Mouse (Mus musculus) c-Kit-positive CD71-positive TER-119-positive erythroid progenitor cells, embryonic 14.5 days (primary cell): ENCODE measurements around the gene Gm15737.

Experiments used
- DNase-seq: peaks from one replicate; pipeline ENCODE4 v3.0.0-alpha.2; 2013; ENCODE audit warnings: low spot score

Gm15737 gene

DNA sequence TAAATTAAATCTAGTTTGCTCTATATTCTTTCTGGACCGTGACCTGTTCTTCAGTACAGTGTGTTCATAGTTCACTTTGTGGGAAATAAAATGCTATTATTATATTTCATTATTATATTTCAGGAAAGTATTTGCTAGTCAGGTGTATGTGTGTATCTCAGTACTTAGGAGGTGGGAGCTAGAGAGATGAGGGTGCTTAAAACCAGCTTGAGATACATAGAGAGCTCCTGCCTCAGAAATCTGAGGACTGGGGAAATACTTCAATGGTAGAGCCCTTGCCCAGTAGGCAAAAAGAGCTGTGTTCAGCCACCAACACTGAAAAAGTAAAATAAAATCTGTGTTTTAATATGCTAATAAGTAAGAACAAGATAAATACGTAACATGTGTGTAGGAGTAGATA, 6.2 kb downstream of the Gm15737 start:
- no peak for DNase-seq

DNA sequence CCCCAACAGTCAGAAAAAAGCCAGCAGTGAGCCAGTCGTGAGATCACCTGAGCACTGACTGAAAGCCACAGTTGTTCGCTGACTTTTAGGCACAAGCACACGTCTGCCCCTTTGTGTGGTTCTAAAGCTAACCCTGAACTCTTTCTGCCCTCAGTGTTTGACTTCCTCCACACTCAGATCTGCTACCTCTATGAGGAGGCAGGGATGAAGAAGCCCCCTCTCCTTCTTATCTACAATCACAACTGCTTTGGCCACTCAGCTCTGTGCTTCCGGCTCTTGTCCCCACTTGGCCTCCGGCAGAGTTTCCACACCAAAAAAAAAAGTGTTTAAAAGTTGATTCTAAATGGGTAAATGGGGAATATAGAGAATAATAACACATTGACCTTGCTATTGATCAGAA, 7.0 kb downstream of the Gm15737 start:
- DNase-seq = no peak

DNA sequence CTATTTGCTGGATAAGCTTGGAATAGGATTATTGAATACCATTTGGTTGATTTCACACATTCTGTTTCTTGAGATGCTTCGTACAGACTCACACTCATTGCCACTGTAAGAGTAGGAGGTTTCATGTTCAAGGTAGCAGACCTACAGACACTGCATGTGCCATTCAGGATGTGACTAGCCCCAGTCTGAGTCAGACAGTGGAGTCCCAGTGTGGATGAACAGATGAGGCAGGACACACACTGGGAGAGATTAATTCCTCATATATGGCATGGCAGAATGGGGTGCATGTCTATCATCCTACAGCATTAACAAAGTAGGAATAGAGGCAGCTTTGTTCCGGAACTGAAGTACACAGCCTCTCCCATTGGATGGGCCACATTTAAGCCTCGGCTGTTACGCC, 8.1 kb downstream of the Gm15737 start:
- DNase-seq = no peak

DNA sequence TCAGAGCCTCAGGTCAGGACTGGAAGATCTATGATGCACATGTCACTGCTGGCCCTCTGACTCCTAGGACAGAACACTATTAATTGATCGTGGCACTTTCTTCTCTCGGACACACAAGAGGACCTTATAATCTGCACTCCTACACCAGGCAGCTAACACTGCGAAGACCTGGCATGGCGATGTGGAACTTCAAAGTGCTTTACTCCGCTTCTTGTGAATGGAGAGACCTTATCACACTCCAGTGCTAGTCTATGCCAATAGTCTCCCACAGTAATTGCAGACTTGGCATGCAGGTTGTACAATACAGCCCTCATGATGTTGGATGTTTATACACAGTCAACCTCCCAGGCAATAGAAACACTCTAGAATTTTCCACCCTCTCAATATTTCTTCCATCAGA, 9.6 kb downstream of the Gm15737 start:
- DNase-seq = no peak

DNA sequence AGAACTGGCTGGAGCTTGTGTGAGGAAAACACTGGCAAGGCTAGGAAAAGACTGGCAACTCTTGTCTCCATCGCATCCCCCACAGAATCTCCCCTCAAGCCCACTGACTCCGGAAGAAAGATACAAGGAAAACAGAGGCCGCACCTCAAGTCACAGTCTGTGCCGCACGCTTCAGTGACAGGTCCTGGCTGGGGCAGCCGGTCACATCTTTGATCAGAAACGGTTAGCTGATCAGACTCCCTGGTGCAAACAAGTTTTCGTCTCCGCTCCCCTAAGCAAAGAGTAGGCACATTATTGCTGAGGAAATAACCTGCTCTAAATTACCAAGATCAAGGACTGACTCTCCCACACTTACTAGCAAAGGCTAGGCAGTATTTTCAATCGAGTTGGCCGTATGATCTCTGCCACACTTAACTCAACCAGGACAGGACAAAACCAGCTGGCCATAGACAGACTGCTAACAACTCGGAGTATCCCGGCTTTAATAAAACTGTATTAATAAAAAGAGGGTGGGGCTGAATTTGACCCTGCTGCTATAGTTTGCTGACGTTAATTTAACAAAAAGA, 10.6 kb downstream of the Gm15737 start:
- no peak for DNase-seq

DNA sequence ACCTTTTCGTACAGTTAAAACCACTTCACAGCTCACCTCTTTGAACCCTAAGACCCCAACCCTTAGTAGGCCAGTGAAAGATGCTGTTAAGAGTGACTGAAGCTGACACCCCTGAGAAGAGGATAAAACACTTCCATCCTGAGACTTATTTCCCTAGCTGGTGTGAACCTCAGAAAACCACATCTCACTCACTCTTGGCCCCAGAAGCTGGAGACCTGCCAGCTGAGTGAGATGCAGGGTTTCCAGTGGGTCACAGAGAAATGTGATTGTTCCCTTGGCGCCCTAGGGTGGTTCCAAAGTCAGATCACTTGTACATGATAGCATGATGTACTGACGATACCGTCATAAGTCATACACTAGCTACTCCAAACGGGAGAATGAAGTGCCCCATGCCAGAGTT, 13.3 kb downstream of the Gm15737 start:
- no peak for DNase-seq

DNA sequence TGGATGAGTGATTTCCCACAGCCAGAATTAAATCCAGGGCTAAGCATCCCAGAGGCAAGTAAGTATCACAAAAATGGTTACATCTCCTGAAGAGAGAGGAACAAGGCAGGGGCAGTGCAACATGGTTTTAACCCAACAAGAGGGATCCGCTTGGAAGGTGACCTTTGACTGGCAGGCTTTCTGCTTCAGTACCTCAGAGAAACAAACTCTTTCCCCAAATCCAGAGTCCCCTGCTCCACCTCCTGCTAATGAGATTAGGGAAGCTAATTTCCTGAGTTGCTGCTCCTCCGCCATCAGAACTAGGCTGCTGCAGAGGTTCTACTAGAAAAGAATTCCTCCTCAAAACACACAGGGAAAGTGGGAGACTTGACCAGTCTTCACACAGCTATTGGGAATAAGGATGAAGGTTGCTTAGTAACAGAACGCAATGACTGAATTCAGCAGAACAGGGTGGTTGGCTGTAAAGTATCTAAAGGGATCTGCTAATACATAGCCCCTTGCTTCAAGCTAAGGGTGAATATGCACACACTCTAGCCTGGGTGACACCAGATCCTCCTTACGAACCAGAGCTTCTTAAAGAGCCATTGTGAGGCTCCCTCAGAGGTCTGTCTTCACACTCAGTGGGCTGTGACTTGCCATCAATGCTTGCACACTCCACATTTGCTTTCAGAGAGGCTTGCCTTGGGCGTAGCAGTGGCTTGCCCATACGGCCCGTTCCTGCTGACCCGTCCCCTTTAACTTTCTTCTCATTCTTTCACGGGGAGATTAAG, 14.2 kb downstream of the Gm15737 start:
- no peak for DNase-seq

DNA sequence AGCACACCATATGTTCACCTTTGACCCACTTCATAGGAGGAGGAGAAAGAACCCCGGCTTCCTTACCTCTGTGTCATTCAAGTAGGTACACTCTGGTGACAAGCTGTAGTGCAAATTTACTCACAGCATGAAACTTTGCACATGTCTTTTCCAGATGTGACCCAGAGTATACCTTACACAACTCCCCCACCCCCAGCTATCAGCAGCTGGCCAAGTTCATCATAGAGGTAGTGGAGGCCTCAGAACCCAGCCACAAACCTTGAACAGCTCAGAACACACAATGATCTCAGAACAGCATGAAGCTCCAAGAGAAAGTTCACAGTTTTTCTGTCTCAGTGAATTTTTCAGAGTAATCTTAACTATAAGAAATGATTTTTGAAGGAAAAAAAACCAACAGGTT, 22.4 kb downstream of the Gm15737 start:
- DNase-seq = no peak

DNA sequence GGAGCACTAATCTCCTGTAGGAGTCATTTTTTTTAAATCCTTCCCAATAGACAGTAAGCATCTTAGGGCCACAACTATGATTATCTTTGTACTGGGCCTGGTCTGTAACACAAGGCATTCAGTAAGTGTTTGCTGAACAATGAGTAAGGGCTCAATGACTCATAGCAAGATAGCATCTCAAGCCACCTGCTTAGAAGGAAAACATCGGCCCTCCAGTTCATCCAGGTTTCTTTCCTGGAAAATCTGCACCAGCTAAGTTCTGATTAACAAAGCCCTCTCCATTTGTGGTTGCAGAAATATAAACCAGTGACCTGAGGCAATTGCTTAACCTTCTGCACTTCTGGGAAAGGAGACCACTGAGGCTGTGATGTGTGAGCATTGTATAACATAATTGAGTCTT, 34.9 kb downstream of the Gm15737 start:
- DNase-seq = no peak

DNA sequence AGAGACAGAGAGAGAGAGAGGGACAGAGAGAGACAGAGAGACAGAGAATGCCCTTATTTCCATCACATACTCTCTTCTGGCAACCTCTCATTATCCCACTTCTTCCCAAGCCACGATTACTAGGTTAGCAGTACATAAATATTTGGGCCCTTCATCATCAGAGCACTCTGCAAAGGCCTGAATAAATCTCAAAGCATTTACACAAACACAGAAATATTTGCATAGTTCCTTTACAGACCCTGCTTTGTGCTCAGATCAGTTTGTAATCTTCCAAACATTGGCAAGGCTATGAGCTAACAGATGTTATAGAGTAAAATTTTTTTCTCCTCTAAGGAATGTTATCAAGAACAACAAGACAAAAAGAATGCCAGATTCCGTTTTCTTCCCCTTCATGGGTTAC, 35.3 kb downstream of the Gm15737 start:
- no peak for DNase-seq

DNA sequence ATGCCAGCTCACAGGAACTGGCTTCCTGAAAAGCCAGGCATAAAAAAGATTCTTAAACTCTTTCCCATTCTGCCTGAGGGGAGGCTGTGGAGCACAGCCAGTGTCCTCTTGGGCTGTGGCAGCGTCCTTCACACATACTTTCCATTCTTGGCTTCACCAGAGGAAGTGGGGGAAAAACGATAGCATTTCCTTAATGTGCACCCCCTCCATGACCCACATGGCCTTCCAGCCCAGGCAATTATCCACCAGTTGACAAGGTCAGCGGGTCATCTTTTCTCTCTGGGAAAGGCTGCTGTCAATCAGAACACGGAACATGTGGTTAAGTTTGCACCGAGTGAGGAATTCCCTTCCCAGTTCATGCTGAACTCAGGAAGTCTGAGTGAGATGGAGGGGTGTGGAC, 36.8 kb downstream of the Gm15737 start:
- DNase-seq = no peak

DNA sequence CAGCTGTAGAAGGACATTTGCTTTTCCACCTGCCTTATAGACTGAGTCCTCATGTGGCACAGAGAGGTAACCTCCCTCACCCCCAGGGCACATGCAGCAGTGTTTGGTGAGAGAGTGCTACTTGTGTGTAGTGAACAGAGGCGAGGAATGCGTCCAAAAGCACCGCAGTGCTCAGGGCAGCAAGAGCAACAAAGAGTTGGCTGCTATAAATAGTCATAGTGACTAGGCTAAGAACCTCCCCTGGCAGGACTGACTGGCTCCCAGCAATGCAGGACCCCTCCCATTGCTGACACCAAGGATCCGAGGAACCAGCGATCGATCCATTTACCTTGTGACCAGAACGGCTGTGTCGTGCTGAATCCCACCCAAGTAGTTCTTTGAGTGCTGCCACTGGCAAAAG, 40.2 kb downstream of the Gm15737 start:
- no peak for DNase-seq

DNA sequence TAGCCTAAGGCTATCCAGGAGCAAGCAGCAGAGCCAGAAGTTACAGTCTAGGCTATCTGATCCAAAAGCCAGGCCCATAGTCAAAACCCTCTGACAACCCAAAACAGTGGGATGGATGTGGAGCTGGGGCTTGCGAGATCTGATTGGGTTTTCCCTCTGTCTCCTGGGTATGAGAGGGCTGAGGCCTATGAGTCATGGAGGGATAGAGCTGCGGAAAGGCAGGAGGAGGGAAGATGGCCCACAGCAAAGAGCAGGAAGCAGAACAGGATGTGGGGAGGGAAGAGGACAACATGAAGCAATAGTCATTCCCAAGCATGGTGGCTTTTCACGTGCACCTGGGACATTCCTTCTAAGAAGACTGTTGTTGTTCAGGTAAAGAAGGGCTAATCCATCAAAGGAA, 41.5 kb downstream of the Gm15737 start:
- DNase-seq = no peak

DNA sequence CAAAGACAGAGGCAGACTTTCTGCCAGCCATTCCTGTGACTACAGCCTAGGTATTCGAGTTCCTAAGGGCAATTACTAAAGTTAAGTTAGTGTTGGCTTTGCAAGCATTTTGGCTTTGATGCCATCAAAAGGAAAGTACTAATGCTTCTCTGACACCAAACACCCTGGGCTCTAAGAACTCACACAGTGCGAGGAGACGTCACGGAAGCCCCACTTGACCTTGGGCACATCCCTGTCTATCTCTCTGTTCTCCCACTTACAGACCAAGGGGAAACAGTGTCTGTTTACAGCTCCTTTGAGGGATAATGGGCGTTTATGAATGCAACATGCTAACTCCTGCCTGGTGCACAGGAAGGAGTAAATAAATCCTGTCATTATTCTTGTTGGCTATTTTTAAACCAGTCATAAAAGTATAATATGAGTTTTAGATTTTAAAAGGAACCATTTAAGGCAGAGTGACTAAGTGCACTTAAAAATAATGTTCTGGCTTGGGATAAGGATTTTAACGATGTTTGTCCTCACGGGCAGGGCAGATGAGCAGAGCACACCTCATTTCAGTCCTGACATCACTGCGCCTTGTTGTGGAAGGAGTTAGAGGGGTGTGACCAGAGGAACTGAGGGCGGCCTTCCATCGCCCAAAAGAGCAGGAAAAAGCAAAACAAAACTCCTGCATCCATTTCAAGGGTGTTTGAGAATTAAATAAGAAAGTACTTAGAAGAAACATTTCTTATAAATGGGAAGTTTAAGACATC, 52.0 kb downstream of the Gm15737 start:
- DNase-seq = no peak

DNA sequence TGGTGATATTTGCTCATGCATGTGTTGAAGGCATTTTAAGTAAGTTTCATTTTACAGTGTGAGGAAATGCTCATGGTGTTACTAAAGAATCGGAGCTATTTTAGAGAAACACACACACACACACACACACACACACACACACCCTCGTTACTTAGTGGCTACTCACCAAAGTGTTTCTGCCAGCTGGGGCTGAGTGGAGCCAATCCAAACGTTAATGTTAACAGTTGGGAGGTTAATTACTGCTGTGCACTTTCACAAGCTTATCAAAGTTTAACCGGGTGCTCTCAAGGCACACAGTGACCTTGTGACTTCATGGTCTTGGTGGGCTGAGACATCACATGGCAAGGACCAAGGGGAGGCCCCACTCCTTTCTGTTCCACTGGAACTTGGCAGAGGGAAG, 52.7 kb downstream of the Gm15737 start:
- no peak for DNase-seq

DNA sequence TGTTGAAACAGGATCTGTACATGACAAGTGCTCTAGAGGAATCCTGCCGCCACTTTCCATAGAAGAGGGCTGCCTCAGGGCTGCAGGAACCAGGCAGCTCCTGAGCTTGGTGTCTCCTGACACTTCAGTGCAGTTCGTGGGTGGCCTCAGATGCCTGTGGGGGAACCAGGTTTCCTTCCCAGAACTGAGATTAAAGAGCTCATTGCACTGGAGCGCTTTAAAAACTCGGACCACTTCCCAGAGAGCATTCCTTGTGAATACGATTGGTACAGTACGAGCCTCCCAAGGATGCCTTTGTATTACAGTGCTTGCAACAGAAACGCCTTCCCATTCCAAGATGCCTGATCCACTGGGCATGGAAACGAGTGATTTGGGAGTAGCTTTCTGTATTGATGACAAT, 55.4 kb downstream of the Gm15737 start:
- no peak for DNase-seq

DNA sequence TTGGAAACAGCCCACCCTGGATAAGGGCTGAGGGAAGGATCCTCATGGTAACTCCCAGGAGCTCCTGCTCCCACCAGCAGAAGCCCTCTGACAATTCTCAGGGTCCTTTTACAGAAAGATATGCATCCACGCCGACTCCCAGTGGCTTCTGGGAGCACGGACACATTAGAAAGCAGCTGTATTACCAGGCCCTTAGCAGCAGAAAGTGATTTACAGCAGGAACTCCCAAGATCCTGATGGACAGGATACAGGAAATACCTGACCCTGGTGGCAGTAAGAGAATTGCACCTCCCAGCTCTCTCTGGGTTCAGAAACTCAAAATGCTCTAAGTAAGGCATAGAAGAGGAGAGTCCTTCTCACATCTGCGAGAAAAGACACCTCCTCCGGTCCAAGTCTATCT, 59.1 kb downstream of the Gm15737 start:
- DNase-seq = no peak
